Mouse (Mus musculus): ENCODE measurements at regions not wholly inside any gene's neighbourhood (a gene's known extent, or its start where the extent isn't known, plus 50 kb on each side); places are given as distances from the start of the nearest gene placed in this dataset.
A peak's percentile ranks its signal among the peaks of the same experiment; 100 is the strongest.

DNA sequence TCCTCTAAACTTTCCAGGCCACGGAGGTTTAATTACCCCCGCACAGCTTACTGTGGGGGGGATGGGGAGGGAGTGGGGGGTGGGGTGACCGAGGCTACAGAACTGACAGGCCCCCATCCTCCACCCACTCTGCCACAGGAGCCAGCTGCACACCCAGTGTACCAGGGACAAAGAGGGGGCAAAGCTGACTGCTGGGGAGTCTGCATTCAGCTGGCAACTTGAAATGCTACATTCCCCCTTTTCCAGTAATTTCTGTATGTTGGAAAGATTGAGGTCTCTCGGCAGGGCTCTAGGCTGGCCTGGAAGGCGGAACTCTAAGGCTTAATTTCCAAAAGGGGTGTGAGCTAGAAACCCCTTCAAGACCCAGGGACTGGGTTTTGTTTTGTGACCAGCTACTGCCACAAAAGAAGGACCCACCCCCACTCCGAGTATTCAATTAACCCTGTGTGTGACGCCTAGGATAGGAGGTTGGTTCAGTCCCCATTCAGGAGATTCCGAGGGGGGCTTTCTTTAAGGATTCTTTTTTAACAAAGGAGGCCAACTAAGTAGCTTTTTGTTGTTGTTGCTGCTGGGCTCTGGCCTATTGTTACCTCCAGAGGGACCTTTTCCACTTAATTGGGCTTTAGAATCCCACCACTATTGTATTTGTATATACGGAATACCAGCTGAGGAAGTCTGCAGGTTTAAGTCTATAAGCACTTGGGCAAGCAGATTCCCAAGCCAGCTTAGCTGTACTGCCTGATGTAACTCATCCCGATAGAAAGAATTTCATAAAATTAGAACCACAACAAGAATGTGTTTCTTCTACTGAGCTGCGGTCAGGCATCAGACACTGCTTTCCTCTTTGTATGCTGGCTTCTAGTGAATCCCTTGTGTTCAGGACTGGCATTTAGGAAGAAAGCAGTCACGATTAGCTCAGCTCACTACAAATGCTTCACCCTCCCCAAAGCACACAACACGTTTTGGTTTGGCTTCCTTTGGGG is 191.2 kb downstream of the Sox11 start:
- intact Hi-C loops (cut with DNase I) = no loop called here
- DNase-seq (ENCODE audit: low spot score in 2 of 2) = no peak

DNA sequence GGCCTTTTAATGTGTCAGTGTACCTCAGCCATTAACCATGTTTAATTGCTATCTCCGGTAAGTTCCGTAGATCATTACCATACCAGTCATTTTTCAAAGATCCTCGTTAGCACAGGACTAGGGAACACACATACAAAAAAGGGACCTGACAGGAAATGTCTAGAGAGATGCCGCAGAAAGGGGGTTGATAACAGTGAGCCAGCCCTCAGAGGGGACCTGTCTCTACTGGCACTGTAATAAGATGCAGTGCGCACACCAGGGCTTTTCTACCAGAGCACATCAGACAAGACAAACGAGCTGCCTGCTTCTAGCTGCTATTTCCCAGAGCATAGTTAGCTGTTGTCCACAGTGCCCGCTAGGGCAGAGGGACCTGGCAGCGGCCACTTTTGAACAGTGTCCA is 199.1 kb downstream of the Sox11 start:
- intact Hi-C loops (cut with DNase I) = no loop called here
- DNase-seq (ENCODE audit: low spot score in 2 of 2) = no peak

DNA sequence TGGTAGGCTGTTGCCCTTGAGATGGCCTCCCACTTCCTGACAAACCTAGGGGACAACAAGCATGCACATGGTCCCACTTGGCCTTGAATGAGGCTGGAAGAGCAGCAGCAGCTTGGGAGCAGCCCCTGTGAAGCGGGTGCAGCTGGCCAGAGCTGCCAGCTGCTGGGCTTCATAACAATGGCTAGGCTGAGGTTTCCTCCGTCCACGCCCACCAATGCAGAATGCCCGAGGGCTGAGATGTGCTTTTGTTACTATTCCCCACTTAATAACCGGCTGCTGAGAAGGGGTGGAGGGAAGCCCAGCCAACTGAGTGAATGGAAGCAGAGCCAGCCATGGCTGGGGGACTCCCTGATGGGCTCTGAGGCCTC is 202.1 kb downstream of the Sox11 start:
- intact Hi-C loops (cut with DNase I) = no loop called here
- no peak for DNase-seq (ENCODE audit: low spot score in 2 of 2)

DNA sequence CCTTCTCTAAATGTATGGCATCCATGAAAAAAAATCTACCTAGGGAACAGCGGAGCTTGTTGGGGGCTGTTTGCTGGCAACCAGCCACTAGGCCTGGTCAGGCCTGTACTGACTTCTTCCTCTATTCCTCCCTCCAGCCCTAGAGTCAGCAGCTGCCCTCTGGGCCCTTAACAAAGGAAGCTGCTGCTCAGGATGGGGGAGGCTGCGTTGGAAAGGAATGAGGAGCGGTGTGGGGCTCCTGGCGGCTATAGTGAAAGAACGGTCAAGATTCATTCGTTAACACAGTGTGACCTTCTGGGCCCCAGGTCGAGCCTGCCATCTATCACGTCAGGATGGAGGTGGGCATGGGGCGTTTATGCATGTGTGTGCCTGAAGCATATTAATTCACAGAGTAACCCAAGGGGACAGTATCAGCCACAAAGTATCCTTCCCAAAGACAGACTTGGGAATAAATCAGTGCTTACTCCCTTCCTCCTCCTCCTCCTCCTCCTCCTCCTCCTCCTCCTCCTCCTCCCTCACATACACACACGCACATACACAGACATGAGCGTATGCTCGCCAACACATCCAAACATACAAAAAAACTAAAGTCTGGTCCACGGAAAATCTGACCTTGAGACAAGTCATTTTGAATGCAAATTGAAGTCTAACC is 202.6 kb downstream of the Sox11 start:
- intact Hi-C loops (cut with DNase I) = loop anchor here (5.0 to 10.0 kb wide), 2 partner anchors 197 to 605 kb away; no protein-coding TSS in a partner anchor
- DNase-seq (ENCODE audit: low spot score in 2 of 2) = no peak

DNA sequence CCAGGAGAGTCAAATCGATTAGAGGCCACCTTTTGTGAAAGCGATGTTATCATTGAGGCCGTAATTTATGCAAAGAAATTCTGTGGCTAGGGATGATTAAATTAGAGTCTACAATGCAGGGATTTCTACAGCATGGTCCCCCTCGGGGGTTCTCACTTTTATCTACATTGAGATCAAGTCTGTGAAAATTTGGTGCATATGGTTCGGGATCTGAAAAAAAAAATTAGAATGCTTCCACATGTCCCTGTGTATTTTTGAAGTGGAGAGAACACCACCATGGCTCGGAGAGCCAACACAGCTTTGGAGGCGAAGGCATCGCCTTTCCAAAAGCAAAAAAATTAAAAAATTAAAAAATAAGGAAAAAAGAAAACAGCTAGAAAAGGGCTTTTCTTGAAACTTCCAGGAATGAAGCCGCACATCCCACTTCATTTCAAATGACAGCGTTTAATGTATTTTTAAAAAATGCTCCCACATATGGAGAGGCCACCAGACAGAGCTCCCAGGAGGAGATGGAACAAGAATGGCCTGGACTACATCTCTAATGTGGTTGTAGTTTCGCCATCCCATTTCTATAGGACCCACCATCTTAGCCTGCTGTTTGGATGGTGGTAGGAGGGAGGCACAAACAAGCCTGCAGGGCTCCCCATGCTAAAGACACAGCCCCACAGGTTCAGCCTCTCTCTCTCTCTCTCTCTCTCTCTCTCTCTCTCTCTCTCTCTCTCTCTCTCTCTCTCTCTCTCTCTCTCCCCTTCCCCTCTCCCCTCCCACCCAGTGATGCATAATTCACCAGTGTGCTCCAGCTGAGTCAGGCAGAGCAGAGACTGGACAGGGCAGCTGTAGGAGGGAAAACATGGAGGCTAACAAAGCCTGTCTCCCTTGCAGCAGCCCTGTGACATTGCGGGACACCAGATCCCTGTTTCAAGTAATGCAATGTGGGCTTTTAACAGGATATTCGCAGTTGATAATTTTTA is 203.4 kb downstream of the Sox11 start:
- DNase-seq (ENCODE audit: low spot score in 2 of 2) = no peak
- intact Hi-C loops (cut with DNase I) = loop anchor here (5.0 to 10.0 kb wide), 2 partner anchors 198 to 604 kb away; no protein-coding TSS in a partner anchor

DNA sequence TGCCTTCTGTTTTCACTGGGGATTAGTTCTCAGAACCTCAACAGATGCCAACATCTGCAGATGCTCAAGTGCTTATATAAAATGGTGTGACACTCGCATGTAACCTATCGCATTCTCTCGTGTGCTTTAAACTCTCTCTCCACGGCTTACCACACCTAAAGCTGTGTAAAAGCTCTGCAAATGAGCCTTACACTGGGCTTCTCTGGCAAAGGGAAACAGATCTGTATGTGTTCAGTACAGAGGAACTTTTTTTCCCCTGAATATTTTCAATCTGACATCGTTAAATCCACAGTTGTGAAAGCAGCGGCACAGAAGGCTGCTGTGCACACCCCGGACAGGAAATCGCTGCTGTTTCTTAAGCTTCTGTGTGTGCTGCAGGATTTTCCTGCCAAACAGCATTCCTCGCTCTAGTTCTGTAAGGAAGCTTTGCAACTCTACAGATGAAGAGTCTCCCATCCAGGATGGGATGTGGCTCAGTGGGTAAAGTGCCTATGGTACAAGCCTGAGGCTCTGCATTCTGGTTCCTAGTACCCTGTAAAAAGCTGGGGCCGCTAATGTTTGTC is 206.3 kb downstream of the Sox11 start:
- DNase-seq (ENCODE audit: low spot score in 2 of 2) = peak in 1 of 2 experiments; percentile 43
- intact Hi-C loops (cut with DNase I) = loop anchor here (5.0 to 10.0 kb wide), 2 partner anchors 201 to 601 kb away; no protein-coding TSS in a partner anchor

DNA sequence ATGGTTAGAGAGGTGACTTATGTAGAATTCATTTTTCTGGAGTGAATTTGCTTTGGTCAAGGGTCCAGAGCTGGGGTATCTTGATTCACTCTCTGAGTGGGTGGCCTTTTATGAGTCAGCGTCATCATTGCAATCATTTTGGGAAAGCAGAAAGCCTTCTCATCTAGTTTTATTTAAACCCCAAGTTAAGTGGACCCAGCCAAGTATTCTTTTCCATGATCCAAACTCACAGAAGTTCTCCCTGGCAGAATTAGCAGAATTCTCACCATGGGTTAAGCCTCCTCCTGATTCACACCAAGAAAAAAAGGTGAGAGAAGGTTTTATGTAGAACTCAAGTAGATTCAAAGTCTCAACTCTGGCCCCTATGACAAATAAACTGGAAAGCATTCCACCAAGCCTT is 211.8 kb downstream of the Sox11 start:
- intact Hi-C loops (cut with DNase I) = loop anchor here (10.0 kb wide), 1 partner anchor 596 kb away; no protein-coding TSS in a partner anchor

DNA sequence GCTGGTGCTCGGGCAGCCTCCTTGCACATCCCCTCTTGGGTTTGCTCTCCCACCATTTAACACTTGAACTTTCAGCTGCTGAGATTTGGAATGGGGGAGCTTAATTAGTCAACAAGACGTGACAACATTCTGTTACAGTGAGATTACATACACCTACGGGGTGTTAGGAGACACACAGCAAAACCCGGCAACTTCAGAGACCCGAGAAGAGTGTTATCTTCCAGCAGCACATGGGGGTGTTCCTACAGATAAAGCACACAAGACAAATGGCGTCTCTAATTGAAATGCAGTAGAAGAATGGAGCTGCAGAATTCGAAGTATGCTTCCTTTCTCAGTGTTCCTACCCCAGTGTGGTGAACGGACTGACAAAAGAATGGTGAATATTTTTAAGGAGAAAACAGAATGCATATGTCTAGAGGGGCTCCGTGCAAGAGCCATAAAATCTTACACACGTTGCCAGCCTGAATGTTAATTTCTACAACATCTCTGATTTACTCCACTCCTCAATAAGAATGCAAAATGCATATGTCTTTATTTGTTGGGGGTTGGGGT is 215.2 kb downstream of the Sox11 start:
- no peak for DNase-seq (ENCODE audit: low spot score in 2 of 2)
- intact Hi-C loops (cut with DNase I) = no loop called here

More for the DNA sequence above, 211.8 kb downstream of the Sox11 start:
- no peak for DNase-seq (ENCODE audit: low spot score in 2 of 2)

DNA sequence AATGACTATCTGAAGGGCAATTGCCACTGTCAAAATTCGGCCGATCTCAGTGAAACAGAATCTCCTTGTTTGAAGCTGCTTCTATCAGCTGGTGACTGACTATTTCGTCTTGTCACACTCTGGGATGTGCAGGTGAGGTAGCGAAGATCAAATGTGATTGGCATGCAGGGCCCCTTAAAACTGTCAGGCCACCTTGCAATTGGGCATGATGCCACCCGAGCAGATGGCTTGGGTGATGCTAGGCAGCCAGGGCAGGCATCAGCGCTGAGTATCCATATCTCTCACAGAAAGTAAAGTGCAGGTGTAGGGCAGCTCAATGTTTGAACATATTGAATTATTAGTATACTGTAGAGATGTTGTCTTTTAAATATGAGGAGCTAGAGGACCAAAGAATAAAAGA is 223.8 kb downstream of the Sox11 start:
- intact Hi-C loops (cut with DNase I) = no loop called here

DNA sequence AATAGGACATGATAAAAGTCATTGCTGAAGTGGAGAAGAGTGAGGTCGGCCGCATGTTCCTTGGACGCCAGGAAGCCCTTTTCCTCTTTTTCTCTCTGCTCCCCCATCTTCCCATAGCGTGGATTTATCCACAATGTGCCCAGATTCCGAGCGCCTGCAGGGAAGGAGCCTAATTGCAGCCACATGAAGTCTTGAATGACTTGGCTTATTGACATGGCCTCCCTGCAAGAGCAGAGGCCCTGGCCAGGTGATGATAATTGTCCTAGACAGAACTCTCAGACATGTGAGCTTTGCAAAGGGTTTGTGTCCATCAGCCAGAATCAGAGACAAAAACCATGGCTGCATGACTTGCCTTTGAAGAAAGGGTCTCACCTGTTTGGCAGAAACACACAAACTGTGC is 227.0 kb downstream of the Sox11 start:
- intact Hi-C loops (cut with DNase I) = no loop called here
- no peak for DNase-seq (ENCODE audit: low spot score in 2 of 2)

More for the DNA sequence above, 223.8 kb downstream of the Sox11 start:
- no peak for DNase-seq (ENCODE audit: low spot score in 2 of 2)

DNA sequence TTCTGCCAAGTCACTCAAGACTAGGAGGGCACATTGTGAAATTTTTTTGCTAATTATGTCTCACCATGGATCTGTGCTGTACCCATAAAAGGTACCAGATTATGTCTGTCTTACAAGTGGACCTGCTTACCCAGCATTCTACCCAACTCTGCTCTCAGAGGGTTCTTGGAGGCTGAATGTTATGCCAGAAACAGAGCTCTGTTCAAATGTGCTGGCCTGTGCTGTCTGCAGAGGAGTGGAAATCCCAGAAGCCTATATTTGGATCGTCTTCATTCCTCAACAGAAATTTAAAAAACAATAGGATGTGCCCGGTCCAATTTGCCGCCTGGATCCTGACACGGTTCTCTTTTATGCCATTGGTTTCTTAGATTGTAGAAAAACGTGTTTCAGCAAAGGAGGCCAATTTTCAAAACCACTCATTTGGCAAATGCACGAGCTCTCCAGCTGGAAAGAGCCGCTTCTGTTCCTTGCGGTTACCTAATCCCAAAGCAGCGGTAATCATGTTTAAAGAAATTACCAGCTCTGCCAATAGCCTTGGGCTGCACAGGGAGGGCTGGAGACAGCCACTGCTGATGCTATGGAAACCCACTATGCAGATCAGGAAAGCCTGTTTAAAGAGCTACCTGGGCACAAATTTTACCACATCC is 237.3 kb downstream of the Sox11 start:
- intact Hi-C loops (cut with DNase I) = no loop called here

DNA sequence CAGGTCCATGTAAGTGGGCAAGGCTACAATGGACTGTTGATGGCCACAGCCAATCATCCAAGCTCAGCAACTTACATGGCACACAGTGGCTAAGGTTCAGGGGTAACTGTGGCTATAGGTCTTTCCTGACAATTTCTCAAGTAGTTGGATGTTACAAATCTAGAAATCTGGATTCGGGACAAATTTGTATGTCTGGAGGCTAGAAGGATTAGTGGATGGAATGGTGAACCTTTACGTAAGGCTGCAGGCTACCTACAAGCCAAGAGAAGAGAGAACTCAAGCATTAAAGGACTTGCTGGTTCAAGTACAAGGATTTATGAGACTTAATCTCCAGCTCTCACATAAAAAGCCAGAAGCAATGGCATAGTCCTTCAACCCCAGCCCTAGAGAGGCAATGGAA is 239.4 kb downstream of the Sox11 start:
- DNase-seq (ENCODE audit: low spot score in 2 of 2) = no peak
- intact Hi-C loops (cut with DNase I) = no loop called here

More for the DNA sequence above, 237.3 kb downstream of the Sox11 start:
- peak; percentile 31 to 78 for DNase-seq (ENCODE audit: low spot score in 2 of 2)

DNA sequence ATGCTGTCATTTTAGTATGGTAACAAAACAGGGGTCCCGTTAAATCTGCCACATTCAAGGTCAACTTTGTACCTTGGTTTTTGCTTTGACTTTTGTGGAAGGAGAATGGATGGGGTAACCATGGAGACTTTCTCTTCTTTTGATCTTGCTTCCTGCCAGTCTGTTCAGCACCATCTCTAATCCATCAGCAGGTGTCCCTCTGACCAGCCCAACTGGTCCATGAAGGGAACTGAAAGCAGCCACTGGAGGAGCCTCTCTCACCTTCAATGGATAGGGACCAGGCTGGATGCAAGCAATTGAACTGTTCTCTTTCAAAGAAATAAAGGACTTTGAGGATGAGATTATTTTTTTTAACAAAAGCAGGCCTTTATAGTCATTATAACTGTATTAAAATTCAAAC is 253.2 kb downstream of the Sox11 start:
- DNase-seq (ENCODE audit: low spot score in 2 of 2) = no peak
- intact Hi-C loops (cut with DNase I) = no loop called here

DNA sequence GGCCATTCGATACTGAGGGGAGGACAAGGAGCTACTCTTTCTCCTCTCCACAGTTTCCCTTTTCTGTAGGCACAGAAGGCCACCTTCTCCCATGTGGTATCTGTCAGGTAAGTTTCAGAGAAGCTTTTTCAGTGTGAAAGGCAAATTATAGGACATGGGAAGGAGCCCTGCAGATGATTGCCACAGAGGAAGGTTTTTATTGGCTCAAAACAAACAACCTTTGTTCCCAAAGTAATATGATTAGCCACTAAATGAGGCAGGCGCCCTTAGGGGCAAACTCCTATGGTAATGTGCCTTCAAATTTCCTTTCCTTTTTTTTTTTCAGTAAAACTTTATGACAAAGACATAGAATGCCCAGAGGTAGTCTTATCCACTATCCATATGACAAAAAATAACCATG is 256.5 kb downstream of the Sox11 start:
- intact Hi-C loops (cut with DNase I) = no loop called here
- DNase-seq (ENCODE audit: low spot score in 2 of 2) = no peak

DNA sequence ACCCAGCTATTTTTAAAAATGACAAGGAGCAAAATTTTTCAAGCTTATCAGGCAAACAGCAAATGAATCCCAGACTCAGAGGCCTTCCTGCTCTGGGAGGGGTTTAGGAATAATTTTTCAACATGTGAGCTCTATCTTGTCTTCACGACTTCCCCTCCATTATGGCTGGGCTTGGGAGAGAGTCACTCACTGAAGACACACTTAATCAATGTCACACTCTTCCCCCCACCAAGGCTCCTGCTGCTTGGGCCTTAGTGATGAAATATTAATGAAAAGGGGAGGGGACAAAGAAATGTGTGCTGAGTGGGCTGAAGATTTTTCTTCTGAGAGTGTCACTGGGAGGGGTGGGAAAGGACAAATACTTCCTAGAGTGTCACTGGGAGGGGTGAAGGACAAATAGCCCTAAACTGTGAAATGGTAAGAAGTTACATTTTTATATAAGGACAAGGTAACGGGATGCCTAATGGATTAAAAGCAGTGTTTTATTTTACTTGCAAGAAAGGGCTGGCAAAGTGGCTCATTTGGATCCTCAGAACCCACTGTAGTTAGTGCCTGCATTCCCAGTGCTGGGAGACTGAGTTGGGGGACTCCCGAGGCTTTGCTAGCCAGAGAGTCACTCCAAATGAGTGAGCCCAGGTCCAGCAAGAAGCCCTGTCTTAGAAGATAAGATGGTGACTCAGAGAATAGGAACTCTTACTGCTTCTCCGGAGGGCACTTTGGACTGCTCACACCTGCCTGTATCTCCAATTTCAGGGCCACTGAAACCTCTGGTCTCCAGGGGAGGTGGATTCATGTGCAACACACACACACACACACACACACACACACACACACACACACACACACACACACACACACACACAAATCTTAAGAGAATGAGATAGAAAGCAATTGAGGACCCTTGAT is 258.5 kb downstream of the Sox11 start:
- no peak for DNase-seq (ENCODE audit: low spot score in 2 of 2)
- intact Hi-C loops (cut with DNase I) = no loop called here

DNA sequence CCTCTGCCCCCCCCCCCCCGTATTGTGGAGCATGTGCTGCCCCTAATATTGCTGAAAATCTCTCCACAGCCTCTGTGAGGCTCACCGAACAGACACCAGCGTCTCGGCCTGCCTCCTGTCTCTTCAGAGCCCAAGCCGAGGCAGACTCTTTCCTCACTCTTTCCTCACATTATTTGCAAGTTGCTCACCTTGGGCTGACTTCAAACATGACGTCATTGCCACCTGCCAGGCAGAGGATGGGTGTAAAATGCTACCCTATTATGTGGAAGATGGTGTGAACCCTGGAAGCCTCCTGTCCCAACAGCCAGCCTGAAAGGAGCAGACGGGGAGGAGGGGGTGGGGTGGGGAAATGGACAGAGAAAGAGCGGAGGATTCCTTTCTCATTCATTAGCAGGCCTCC is 259.3 kb downstream of the Sox11 start:
- intact Hi-C loops (cut with DNase I) = no loop called here

DNA sequence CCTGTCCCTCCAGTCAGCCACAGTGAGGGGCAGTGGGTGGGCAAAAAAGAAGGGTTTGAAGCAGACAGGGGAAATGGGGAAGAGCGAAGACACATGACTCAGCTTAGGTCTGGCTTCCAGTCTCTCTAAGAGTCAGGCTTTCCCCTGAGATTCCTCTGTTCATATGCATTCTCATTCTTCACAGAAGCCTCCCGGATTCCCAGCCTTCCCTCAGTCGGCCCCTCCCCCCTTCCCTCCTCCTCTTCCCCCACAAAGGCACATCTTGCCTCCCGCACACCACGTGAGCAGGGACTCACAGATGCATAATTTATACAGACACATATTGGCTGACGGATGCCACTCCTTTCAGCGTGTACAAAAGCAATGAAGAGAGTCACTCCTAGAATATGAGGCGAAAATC is 259.8 kb downstream of the Sox11 start:
- intact Hi-C loops (cut with DNase I) = no loop called here
- DNase-seq (ENCODE audit: low spot score in 2 of 2) = peak; percentile 84 to 85

More for the DNA sequence above, 259.3 kb downstream of the Sox11 start:
- DNase-seq (ENCODE audit: low spot score in 2 of 2) = peak; percentile 18 to 25

All from left cerebral cortex, postnatal 14 days (tissue).